Mouse (Mus musculus): ENCODE results near the gene Nrn1. TPM values are rescaled to one million over a fixed set of nuclear protein-coding genes. Genes with fewer than 3 reads are reported as not detected.

The Nrn1 gene
- not detected for total RNA-seq (2023)

DNA sequence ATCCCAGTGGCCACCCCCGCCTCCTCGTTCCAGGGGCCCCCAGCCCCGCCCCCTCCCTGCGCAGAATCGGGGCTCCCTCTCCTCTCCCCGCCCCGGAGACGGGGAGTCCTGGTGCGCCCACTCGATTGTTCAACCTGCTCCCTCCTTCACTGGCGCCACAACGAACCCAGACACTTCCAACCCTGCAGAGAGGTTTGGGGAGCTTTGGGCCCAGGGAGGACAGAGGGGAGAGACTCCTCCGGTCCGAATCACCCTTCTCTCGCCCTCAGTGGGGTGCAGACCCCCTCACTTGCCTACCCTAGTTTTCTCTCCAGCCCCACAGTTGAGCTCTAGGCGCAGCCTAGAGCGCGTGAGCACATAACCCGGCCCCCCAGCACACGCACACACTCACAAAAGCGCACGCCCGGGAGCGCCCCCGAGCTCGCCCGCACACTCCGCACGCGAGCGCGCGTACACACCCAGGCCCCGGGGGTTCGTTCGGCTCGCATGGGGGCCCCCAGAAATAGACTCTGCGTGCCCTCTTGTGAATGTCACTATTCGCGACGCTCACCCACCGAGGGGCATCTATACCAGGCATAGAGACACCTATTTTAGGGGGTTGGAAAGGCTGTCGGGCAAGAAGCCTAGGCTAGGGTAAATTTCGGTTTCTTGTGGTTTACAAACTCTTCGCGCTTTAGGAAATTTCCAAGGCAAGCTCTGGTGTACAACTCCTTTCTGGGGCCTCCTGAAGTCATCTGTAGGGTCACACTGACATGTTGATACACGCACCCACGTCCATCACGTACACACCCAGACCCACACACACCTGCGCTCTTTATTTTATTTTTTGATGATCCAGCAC, at the start of gene Nrn1:
TSS of gene Nrn1 (minus strand) at position 401 of the 841 bp plus-strand sequence.

